Mouse (Mus musculus) stomach, postnatal 0 days (tissue): Measurements from ENCODE around the gene Mfn1. TPM values are rescaled to one million over a fixed set of nuclear protein-coding genes. Genes with fewer than 3 reads are reported as not detected.
A peak's percentile ranks its signal among the peaks of the same experiment; 100 is the strongest.

Experiments
- ATAC-seq: fragments of 200-750 bp; cut with Nextera tagmentation; 2 replicates; pipeline ENCODE4 v1.8.0; 2017; ENCODE audit not compliant: low FRiP score, low TSS enrichment
- DNase-seq: peaks from one replicate; pipeline ENCODE4 v3.0.0-alpha.2; 2016; ENCODE audit warnings: low spot score
- H3K27ac ChIP-seq: fragments of 300-500 bp; sonication (generic); replicated peaks from 2 replicates; pipeline ENCODE4 v1.5.1; 2014; ENCODE audit warnings: mild to moderate bottlenecking, control low read depth
- H3K27me3 ChIP-seq: fragments of 300-500 bp; sonication (generic); 2 replicates; pipeline ENCODE4 v1.6.1; 2014; ENCODE audit warnings: low read length; ENCODE audit not compliant: control insufficient read depth, insufficient read depth
- H3K36me3 ChIP-seq: fragments of 300-500 bp; sonication (generic); 2 replicates; pipeline ENCODE4 v1.6.1; 2014; ENCODE audit warnings: low read length, mixed read lengths; ENCODE audit not compliant: control insufficient read depth, insufficient read depth
- H3K4me1 ChIP-seq: fragments of 300-500 bp; sonication (generic); replicated peaks from 2 replicates; pipeline ENCODE4 v1.6.1; 2014; ENCODE audit warnings: antibody characterized with exemption; ENCODE audit not compliant: control insufficient read depth, insufficient read depth
- H3K4me2 ChIP-seq: fragments of 300-500 bp; sonication (generic); replicated peaks from 2 replicates; pipeline ENCODE4 v1.6.1; 2014; ENCODE audit warnings: low read depth, mild to moderate bottlenecking, control low read depth, moderate library complexity
- H3K4me3 ChIP-seq: fragments of 300-500 bp; sonication (generic); 2 replicates; pipeline ENCODE4 v1.5.1; 2014; ENCODE audit warnings: low read depth, low read length, control low read depth
- H3K9ac ChIP-seq: fragments of 300-500 bp; sonication (generic); 2 replicates; pipeline ENCODE4 v1.6.1; 2014; ENCODE audit warnings: mild to moderate bottlenecking, low read length, control low read depth, mixed read lengths
- H3K9me3 ChIP-seq: fragments of 300-500 bp; sonication (generic); 2 replicates; pipeline ENCODE4 v1.6.1; 2016; ENCODE audit warnings: low read length; ENCODE audit not compliant: control insufficient read depth
- CTCF ChIP-seq: IDR thresholded peaks from 2 replicates; pipeline ENCODE4 v1.5.1; 2016; ENCODE audit warnings: antibody characterized with exemption, low read depth, mild to moderate bottlenecking, moderate library complexity
- EP300 ChIP-seq: optimal IDR thresholded peaks from 2 replicates; pipeline ENCODE3; 2016; ENCODE audit warnings: antibody characterized with exemption
- WGBS: fragments of 180-500 bp; shearing (Covaris S2); extraction: QIAGEN DNeasy Blood & Tissue Kit; methylation state at CpG from one replicate; pipeline ENCODE4 v1.1.7; 2014; 5-methylcytosine and 5-hydroxymethylcytosine counted together
- polyA plus RNA-seq: library from polyadenylated mRNA; unstranded; fragments of >200 nt; fragmentation: Nextera tagmentation; extraction: Ambion mirVana; gene quantifications from 2 replicates; pipeline ENCODE4 v1.2.1, GENCODE M21; 2015

Gene Mfn1
- polyA plus RNA-seq, 1 experiment from 2014 or later: 18.3 TPM

DNA sequence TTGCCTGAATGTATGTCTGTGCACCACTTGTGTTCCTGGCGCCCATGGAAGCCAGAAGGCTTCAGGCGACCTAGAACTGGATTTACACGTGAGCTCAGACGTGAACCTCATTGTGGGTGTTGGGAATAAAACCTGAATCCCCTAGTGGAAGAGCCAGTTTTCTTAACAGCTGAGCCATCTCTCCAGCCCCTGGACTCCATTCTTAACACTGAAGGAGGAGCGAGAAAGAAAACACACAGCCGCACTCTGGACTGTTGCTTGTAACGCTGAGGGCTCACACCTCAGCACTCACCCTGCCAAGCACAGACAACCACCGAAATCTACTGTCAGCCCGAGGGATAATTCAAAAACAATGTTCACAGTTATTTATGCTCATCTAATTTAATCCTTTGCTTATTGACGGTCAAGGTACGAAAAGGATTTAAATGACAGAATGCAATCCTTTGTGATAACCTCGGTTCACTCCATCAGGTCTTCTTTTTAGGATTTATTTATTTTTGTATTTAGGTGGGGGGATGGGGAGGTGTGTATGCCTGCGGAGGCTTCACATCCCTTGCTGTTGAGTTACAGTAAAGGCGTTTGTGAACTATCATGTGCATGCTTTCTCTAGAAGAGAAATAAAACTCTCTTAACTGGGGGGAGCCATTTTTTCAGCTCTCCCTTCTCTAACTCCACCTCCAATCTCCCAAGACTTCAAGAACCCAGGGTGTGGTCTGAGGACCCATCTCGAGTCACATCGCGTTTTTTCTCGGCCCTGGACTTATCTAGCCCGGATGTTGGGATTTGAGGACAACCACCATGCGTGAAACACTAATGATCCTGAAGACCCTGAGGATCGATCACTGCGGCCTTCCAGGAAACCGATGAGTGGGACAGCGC lies 19.5 kb upstream of the Mfn1 start, which contains the start of gene Zfp639:
Gene Zfp639 (plus strand): TSS at position 764 of the 879 bp plus-strand sequence.
- ATAC-seq (no peak), DNase-seq (no peak)
- H3K36me3 ChIP-seq: no peaks in the 10 kb centered on the region
- peak within 1 kb of the TSS; percentile 93 for H3K27ac ChIP-seq
- TF ChIP-seq EP300 (no peak), CTCF (no peak)
- WGBS: 7% methylated on average over 24 of the region's 24 CpGs
- H3K4me3 ChIP-seq: peak within 1 kb of the TSS; percentile 90
- H3K9ac ChIP-seq: peak within 1 kb of the TSS; percentile 94
- H3K9me3 ChIP-seq: no peaks in the 10 kb centered on the region
- H3K27me3 ChIP-seq: no peaks in the 10 kb centered on the region
- H3K4me2 ChIP-seq: peak within 1 kb of the TSS; percentile 72
- H3K4me1 ChIP-seq: no peaks in the 10 kb centered on the region

- Histone ChIP-seq H3K27ac (peak overlapping the region; percentile 93), H3K9me3 (no peaks in the 10 kb centered on the region), H3K27me3 (no peaks in the 10 kb centered on the region), H3K4me1 (no peaks in the 10 kb centered on the region), H3K9ac (peak overlapping the region; percentile 94), H3K36me3 (no peaks in the 10 kb centered on the region), H3K4me2 (peak overlapping the region; percentile 72), H3K4me3 (peak overlapping the region; percentile 90)
- ATAC-seq: peak; percentile 98
- under 1% methylated on average over 53 of the region's 69 CpGs for WGBS
- peak; percentile 99 for DNase-seq
- TF ChIP-seq EP300: no peak
- peak; percentile 91 for TF ChIP-seq CTCF
Measured at GRCm38 (mm10) chr3:32510375-32511190, 18.7 kb upstream of the Mfn1 start.

DNA sequence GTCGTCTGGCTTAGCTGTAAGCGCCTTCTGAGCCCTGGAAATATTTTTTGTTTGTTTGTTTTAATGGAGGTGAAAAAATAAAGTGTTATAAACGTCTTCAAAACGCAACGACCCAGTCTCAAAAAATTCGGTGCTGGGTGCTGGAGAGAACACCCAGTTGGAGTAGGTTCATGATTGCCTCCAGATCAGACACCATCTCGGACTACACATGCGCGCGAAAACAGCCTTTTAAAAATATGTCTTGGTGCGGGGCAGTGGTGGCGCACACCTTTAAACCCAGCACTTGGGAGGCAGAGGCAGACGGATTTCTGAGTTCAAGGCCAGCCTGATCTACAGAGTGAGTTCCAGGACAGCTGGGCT lies 18.1 kb upstream of the Mfn1 start:
- peak overlapping the region; percentile 93 for H3K27ac ChIP-seq
- no peaks in the 10 kb centered on the region for H3K9me3 ChIP-seq
- no peaks in the 10 kb centered on the region; the same call in 1 of the 2 replicates for H3K36me3 ChIP-seq
- ATAC-seq (no peak), DNase-seq (no peak)
- TF ChIP-seq CTCF: no peak
- TF ChIP-seq EP300: no peak
- peak overlapping the region; percentile 72 for H3K4me2 ChIP-seq
- H3K4me1 ChIP-seq: no peaks in the 10 kb centered on the region
- H3K27me3 ChIP-seq: no peaks in the 10 kb centered on the region
- 3% methylated on average over 13 of the region's 13 CpGs for WGBS
- peak overlapping the region; percentile 94 for H3K9ac ChIP-seq
- peak overlapping the region; percentile 90 for H3K4me3 ChIP-seq

DNA sequence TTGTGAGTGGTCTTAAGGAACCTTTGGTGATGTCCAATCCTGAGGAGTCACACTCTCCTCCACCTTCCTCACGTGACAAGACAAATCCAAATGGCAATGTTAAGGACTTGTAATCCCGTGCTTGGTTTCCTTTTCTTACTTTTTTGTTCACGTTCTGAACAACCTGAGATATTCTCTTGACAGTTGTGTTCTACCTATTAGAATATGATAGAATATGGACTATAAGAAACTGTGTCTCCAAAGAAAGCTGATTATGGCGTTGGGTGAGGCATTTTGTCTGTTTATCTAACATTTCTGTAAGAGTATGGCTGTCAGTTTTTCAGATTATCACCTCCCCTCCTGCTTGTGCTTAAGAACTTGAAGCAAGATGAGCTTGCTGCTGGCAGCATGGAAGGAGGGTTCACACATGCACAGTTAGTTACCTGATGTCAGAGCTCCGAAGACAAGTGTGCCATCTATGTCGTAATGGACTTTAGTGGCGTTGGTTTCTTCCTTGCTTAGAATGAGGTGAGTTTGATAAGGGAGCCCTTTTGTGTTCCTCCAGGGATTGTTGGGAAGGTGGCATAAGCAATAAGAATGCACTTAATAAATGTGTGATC lies 16.5 kb upstream of the Mfn1 start:
- Histone ChIP-seq H3K4me2 (no peak overlapping the region), H3K36me3 (peaks cover 2% of the 10 kb centered on the region; the same call in 1 of the 2 replicates), H3K27ac (no peak overlapping the region), H3K27me3 (no peaks in the 10 kb centered on the region), H3K9ac (no peak overlapping the region), H3K4me1 (no peaks in the 10 kb centered on the region), H3K9me3 (no peaks in the 10 kb centered on the region), H3K4me3 (no peak overlapping the region)
- WGBS: 86% methylated on average over 7 of the region's 7 CpGs
- TF ChIP-seq EP300: no peak
- no peak for TF ChIP-seq CTCF
- ATAC-seq: no peak
- no peak for DNase-seq

DNA sequence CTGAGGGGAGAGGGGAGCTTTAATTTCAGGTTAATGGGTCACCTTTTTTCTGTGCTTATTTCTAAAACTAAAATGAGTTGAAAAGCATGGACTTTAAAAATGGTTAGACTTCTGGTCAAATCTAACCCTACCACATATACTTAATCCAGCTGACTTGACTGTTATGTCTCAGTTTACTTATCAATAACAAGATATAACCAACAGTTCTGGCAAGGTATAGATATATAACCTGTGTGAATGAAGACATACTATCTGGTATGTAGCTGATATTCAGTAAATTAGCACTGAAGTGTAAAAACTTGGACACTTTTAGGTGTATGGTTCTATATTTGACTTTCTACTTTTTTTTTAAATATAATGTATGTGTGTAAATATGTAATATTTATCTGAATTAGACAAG lies 15.7 kb upstream of the Mfn1 start:
- H3K4me2 ChIP-seq: no peak overlapping the region
- TF ChIP-seq CTCF: no peak
- TF ChIP-seq EP300: no peak
- no peaks in the 10 kb centered on the region for H3K9me3 ChIP-seq
- no peak for ATAC-seq
- no peak overlapping the region for H3K4me3 ChIP-seq
- no peak overlapping the region for H3K9ac ChIP-seq
- H3K4me1 ChIP-seq: no peaks in the 10 kb centered on the region
- H3K36me3 ChIP-seq: peaks cover 4% of the 10 kb centered on the region; the same call in 1 of the 2 replicates
- no peaks in the 10 kb centered on the region for H3K27me3 ChIP-seq
- H3K27ac ChIP-seq: no peak overlapping the region
- no peak for DNase-seq
